Mouse (Mus musculus) mature B cell (primary cell): ENCODE data around the gene Gins1.

Experiments
- in situ Hi-C: fragments of 300-500 bp; cut with MboI; formaldehyde crosslinking; loops from 2 replicates; pipeline ENCODE4 v1.14.3; 2019

Gins1 gene

GRCm38 (mm10) chr2:150951201-150951600, 46.0 kb downstream of the Gins1 start:
- in situ Hi-C loops, result no loop called here

- in situ Hi-C loops, result no loop called here
Observed at GRCm38 (mm10) chr2:150955859-150956258, 50.7 kb downstream of the Gins1 start.

GRCm38 (mm10) chr2:150959521-150959920, 54.3 kb downstream of the Gins1 start:
- in situ Hi-C loops, result no loop called here

GRCm38 (mm10) chr2:150963246-150963645, 58.0 kb downstream of the Gins1 start:
- in situ Hi-C loops, result no loop called here

GRCm38 (mm10) chr2:150964641-150965040, 59.4 kb downstream of the Gins1 start:
- in situ Hi-C loops, result no loop called here

- in situ Hi-C loops, result no loop called here
Observed at GRCm38 (mm10) chr2:150965951-150966350, 60.8 kb downstream of the Gins1 start.

GRCm38 (mm10) chr2:150967491-150967890, 62.3 kb downstream of the Gins1 start:
- in situ Hi-C loops, result no loop called here

GRCm38 (mm10) chr2:150969231-150969630, 64.0 kb downstream of the Gins1 start:
- in situ Hi-C loops, result no loop called here

GRCm38 (mm10) chr2:150971856-150972255, 66.7 kb downstream of the Gins1 start:
- in situ Hi-C loops, result no loop called here

GRCm38 (mm10) chr2:150972681-150973080, 67.5 kb downstream of the Gins1 start:
- in situ Hi-C loops, result no loop called here

- in situ Hi-C loops, result no loop called here
Observed at GRCm38 (mm10) chr2:150973401-150974115, 68.4 kb downstream of the Gins1 start.

- in situ Hi-C loops, result no loop called here
Observed at GRCm38 (mm10) chr2:150976871-150977270, 71.7 kb downstream of the Gins1 start.

- in situ Hi-C loops, result no loop called here
Observed at GRCm38 (mm10) chr2:150977676-150978075, 72.5 kb downstream of the Gins1 start.

GRCm38 (mm10) chr2:150978791-150979190, 73.6 kb downstream of the Gins1 start:
- in situ Hi-C loops, result no loop called here

GRCm38 (mm10) chr2:150979861-150980620, 74.8 kb downstream of the Gins1 start:
- in situ Hi-C loops, result no loop called here
